Mouse (Mus musculus) lung, postnatal 0 days (tissue): Measurements from ENCODE around the gene Psme4. TPM values are rescaled to one million over a fixed set of nuclear protein-coding genes. Genes with fewer than 3 reads are reported as not detected.

Experiments used
- ATAC-seq: fragments of 200-750 bp; cut with Nextera tagmentation; 2 replicates; pipeline ENCODE4 v1.8.0; 2017; ENCODE audit warnings: moderate library complexity
- DNase-seq: peaks from one replicate; pipeline ENCODE4 v3.0.0-alpha.2; 2016; ENCODE audit warnings: low spot score
- H3K27ac ChIP-seq: fragments of 300-500 bp; sonication (generic); 2 replicates; pipeline ENCODE4 v1.5.1; 2014; ENCODE audit warnings: antibody characterized with exemption, mild to moderate bottlenecking, low read length, mixed read lengths
- H3K27me3 ChIP-seq: fragments of 300-500 bp; sonication (generic); replicated peaks from 2 replicates; pipeline ENCODE4 v1.6.1; 2014; ENCODE audit warnings: low read length, mixed read lengths; ENCODE audit not compliant: insufficient read depth
- H3K36me3 ChIP-seq: fragments of 300-500 bp; sonication (generic); 2 replicates; pipeline ENCODE4 v1.6.1; 2014; ENCODE audit warnings: low read length, mixed read lengths; ENCODE audit not compliant: insufficient read depth
- H3K4me1 ChIP-seq: fragments of 300-500 bp; sonication (generic); 2 replicates; pipeline ENCODE4 v1.6.1; 2014; ENCODE audit warnings: antibody characterized with exemption, low read depth, low read length, mixed read lengths; ENCODE audit not compliant: insufficient read depth
- H3K4me2 ChIP-seq: fragments of 300-500 bp; sonication (generic); replicated peaks from 2 replicates; pipeline ENCODE4 v1.6.1; 2014; ENCODE audit warnings: low read depth, mild to moderate bottlenecking, low read length, moderate library complexity, mixed read lengths
- H3K4me3 ChIP-seq: fragments of 300-500 bp; sonication (generic); 2 replicates; pipeline ENCODE4 v1.5.1; 2014; ENCODE audit warnings: low read depth, low read length
- H3K9ac ChIP-seq: fragments of 300-500 bp; sonication (generic); replicated peaks from 2 replicates; pipeline ENCODE4 v1.6.1; 2014; ENCODE audit warnings: low read depth, mild to moderate bottlenecking
- H3K9me3 ChIP-seq: fragments of 300-500 bp; sonication (generic); 2 replicates; pipeline ENCODE4 v1.6.1; 2016; ENCODE audit warnings: low read length, mixed read lengths
- CTCF ChIP-seq: IDR thresholded peaks from 2 replicates; pipeline ENCODE4 v1.5.1; 2016; ENCODE audit warnings: antibody characterized with exemption, mild to moderate bottlenecking
- EP300 ChIP-seq: IDR thresholded peaks from 2 replicates; pipeline ENCODE4 v1.6.1; 2016; ENCODE audit warnings: antibody characterized with exemption, mild to moderate bottlenecking, control low read depth
- WGBS: fragments of 180-500 bp; shearing (Covaris S2); extraction: QIAGEN DNeasy Blood & Tissue Kit; methylation state at CpG from one replicate; pipeline ENCODE4 v1.1.7; 2014; 5-methylcytosine and 5-hydroxymethylcytosine counted together
- polyA plus RNA-seq: library from polyadenylated mRNA; unstranded; fragments of >200 nt; fragmentation: Nextera tagmentation; extraction: Ambion mirVana; gene quantifications from 2 replicates; pipeline ENCODE4 v1.2.1, GENCODE M21; 2015

Psme4 gene
- polyA plus RNA-seq, 1 experiment from 2014 or later: 14.3 TPM

DNA sequence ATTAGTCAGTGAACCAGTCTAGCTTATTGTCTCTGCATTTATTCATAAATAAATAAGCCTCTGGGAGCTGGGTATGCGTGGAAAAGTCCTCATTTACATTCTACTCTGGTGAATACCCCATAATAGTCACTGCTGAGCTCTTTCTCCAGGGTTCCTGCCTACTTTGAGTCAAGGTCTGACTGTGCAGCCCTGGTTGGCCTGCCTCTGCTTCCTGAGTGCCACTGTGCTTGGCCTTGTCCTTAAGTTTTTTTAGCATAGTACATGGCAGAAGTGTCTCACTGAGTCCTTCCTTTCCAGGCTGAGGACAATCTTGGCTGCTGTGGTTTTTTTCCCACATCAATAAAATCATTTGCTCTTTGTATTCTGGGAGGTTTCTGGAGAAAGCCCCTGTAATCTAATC, 149.1 kb downstream of the Psme4 start:
- ATAC-seq: no peak
- Histone ChIP-seq H3K27ac (no peak overlapping the region), H3K9ac (no peak overlapping the region), H3K4me1 (no peaks in the 10 kb centered on the region), H3K36me3 (0 out of 2 replicates have a peak, but pooled peaks cover 4% of the 10 kb centered on the region), H3K9me3 (no peaks in the 10 kb centered on the region), H3K4me3 (no peak overlapping the region), H3K27me3 (no peaks in the 10 kb centered on the region), H3K4me2 (no peak overlapping the region)
- 78% methylated on average over 1 of the region's 1 CpGs for WGBS
- TF ChIP-seq EP300 (no peak), CTCF (no peak)
- no peak for DNase-seq

DNA sequence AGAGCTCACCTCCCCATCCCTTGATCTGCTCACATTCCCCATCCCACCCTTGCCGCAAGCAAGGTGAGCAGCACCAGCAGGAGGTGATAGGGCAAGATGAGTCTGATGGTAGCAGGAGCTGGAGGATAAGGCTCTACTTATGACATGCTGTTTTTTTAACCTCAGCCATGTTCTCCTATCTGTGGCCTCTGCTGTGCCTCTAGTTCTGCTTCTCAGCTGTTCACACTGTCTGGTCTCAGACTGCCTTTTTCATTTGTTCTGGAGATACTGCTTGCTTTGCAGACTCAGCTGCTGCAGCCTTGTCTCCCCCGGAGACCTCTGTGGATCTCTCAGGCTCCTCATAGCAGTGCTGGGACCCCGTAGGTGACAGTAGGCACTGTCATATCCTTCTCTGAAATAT, 151.8 kb downstream of the Psme4 start:
- ATAC-seq (no peak), DNase-seq (no peak)
- H3K27ac ChIP-seq: no peak overlapping the region
- H3K4me3 ChIP-seq: no peak overlapping the region
- no peaks in the 10 kb centered on the region for H3K4me1 ChIP-seq
- H3K9me3 ChIP-seq: no peaks in the 10 kb centered on the region
- H3K9ac ChIP-seq: no peak overlapping the region
- H3K27me3 ChIP-seq: no peaks in the 10 kb centered on the region
- 0 out of 2 replicates have a peak, but pooled peaks cover 4% of the 10 kb centered on the region for H3K36me3 ChIP-seq
- whole genome bisulfite sequencing: 98% methylated on average over 3 of the region's 3 CpGs
- H3K4me2 ChIP-seq: no peak overlapping the region
- TF ChIP-seq CTCF (no peak), EP300 (no peak)

DNA sequence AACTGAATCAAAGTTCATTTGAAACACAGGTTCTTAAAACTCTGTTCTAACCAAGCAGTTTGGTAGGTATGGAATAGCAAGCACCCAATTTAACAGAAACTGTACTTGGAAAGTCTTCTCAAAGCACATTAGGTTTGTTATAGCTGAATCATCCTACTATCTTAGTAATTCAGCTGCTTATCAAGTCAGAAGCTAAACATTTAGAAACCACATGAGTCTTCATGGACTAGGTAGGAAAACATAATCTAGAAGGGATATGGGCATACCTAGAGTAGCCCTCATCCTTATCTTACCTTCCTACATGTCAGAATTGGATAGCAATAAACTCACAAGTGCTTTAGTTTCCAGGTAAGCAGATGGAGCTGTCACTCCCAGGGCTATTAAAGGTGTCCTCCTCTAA, 156.6 kb downstream of the Psme4 start:
- Histone ChIP-seq H3K27ac (no peak overlapping the region), H3K9ac (no peak overlapping the region), H3K4me1 (no peaks in the 10 kb centered on the region), H3K36me3 (0 out of 2 replicates have a peak, but pooled peaks cover 4% of the 10 kb centered on the region), H3K4me2 (no peak overlapping the region), H3K9me3 (no peaks in the 10 kb centered on the region), H3K27me3 (no peaks in the 10 kb centered on the region), H3K4me3 (no peak overlapping the region)
- TF ChIP-seq CTCF (no peak), EP300 (no peak)
- DNase-seq: no peak
- no peak for ATAC-seq

DNA sequence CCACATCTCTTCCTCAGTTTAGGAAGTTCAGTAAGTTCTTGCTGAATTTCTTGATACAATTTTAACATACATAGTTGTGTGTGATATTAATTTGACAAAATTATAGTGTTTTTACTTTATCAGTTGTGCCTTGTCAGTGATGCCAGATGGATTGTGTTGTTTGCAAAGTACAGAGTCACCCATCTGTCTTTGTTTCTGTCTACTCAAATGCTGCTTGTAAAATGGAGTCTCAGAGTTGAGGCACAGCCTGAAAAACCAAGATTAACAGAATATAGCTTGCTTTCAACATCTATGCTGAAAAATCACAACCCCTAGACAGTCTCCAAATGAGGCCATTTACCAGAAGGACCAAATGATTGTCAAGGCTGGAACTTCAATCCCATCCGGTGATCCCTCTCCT, 157.0 kb downstream of the Psme4 start:
- Histone ChIP-seq H3K36me3 (0 out of 2 replicates have a peak, but pooled peaks cover 4% of the 10 kb centered on the region), H3K27ac (no peak overlapping the region), H3K27me3 (no peaks in the 10 kb centered on the region), H3K4me1 (no peaks in the 10 kb centered on the region), H3K9me3 (no peaks in the 10 kb centered on the region), H3K4me3 (no peak overlapping the region), H3K9ac (no peak overlapping the region), H3K4me2 (no peak overlapping the region)
- no peak for ATAC-seq
- no peak for TF ChIP-seq EP300
- no peak for TF ChIP-seq CTCF
- WGBS: 100% methylated on average over 1 of the region's 1 CpGs
- DNase-seq: no peak

Other genes starting within 250 kb of the Psme4 start
- gene Acyp2, start 122.1 kb upstream of the Psme4 start, polyA plus RNA-seq: 43.6 and 50.6 TPM in 2 replicates
- gene Gpr75, start 113.6 kb downstream of the Psme4 start, polyA plus RNA-seq: 0.06 TPM in 1 of 2 replicates, not detected in the other
- gene Asb3, start 113.7 kb downstream of the Psme4 start, polyA plus RNA-seq: 17.4 and 19.8 TPM in 2 replicates
- gene Erlec1, start 182.6 kb downstream of the Psme4 start, polyA plus RNA-seq: 10.3 and 12.1 TPM in 2 replicates
- 12.6 and 14.1 TPM in 2 replicates for gene Chac2, start 214.6 kb downstream of the Psme4 start, polyA plus RNA-seq